In genomic region chr19:55170399-55170798, GRCm38 (mm10) we compare ENCODE assay signal across 23 mouse cellular contexts. TPM values are rescaled to one million over a fixed set of nuclear protein-coding genes. Genes with fewer than 3 reads are reported as not detected.
"Had no signal": no experiment of that assay in that cellular context is flagged by ENCODE, and none has a peak within 500 bp of the region (broad histone marks: within the 10 kb centered on the region; RNA-seq: fewer than 3 reads in every experiment).

No protein-coding gene starts in this region.

- H3K4me2 ChIP-seq: lung, embryonic 15.5 days; midbrain, embryonic 11.5 days; midbrain, embryonic 13.5 days; midbrain, embryonic 15.5 days; neural tube, embryonic 12.5 days had no signal

- H3K4me3 ChIP-seq: lung, embryonic 15.5 days; megakaryocyte, embryonic 14.5 days; midbrain, embryonic 13.5 days; midbrain, embryonic 15.5 days; neural tube, embryonic 12.5 days had no signal

- H3K27ac ChIP-seq: lung, embryonic 15.5 days; macrophage; midbrain, embryonic 13.5 days; midbrain, embryonic 15.5 days; neural tube, embryonic 12.5 days had no signal

- ATAC-seq: lung, postnatal 0 days; midbrain, embryonic 13.5 days; midbrain, embryonic 15.5 days had no signal

- H3K36me3 ChIP-seq: lung, embryonic 15.5 days; midbrain, embryonic 13.5 days; midbrain, embryonic 15.5 days; neural tube, embryonic 12.5 days had no signal

- H3K9ac ChIP-seq: lung, embryonic 15.5 days; midbrain, embryonic 13.5 days; midbrain, embryonic 15.5 days; neural tube, embryonic 12.5 days had no signal

- H3K27me3 ChIP-seq: lung, embryonic 15.5 days; midbrain, embryonic 13.5 days; midbrain, embryonic 15.5 days; neural tube, embryonic 12.5 days had no signal

- DNase-seq: lung, adult 2 months; lung, postnatal 14 days; lung, postnatal 36 days; right cerebral cortex, postnatal 25 days; right cerebral cortex, postnatal 4 days; spleen, adult 18-20 months; thymus, adult 18-20 months; thymus, postnatal 14 days; thymus, postnatal 36 days had no signal

- H3K4me1 ChIP-seq: megakaryocyte, embryonic 14.5 days; midbrain, embryonic 13.5 days; midbrain, embryonic 15.5 days; neural tube, embryonic 12.5 days had no signal

RNA-seq across cellular contexts. Expression of gene Tectb, which starts 10.1 kb away (rescaled TPM):
- total RNA-seq: megakaryocyte progenitor cell, adult 5-6 weeks; midbrain, postnatal 0 days; monocyte, adult 5-6 weeks; neutrophil, adult 5-6 weeks had no signal
- polyA plus RNA-seq: lung, embryonic 15.5 days; macrophage; neural tube, embryonic 12.5 days; neural tube, embryonic 14.5 days; small intestine, adult 2 months had no signal
